Mouse (Mus musculus) liver, embryonic 13.5 days (tissue): ENCODE results near the gene Pdap1. TPM values are rescaled to one million over a fixed set of nuclear protein-coding genes. Genes with fewer than 3 reads are reported as not detected.

Source experiments
- ATAC-seq: fragments of 200-750 bp; cut with Nextera tagmentation; 2 replicates; pipeline ENCODE4 v1.8.0; 2017; ENCODE audit warnings: low read depth, mild to moderate bottlenecking, moderate number of reproducible peaks, moderate library complexity
- DNase-seq: peaks from one replicate; pipeline ENCODE4 v3.0.0; 2022
- H3K27ac ChIP-seq: fragments of 300-500 bp; sonication (generic); 2 replicates; pipeline ENCODE4 v1.5.1; 2015; ENCODE audit warnings: moderate library complexity, mild to moderate bottlenecking, inconsistent platforms
- H3K27me3 ChIP-seq: fragments of 300-500 bp; sonication (generic); 2 replicates; pipeline ENCODE4 v1.6.1; 2015; ENCODE audit warnings: mild to moderate bottlenecking, inconsistent platforms
- H3K36me3 ChIP-seq: fragments of 300-500 bp; sonication (generic); 2 replicates; pipeline ENCODE4 v1.6.1; 2015; ENCODE audit warnings: mild to moderate bottlenecking, inconsistent platforms
- H3K4me1 ChIP-seq: fragments of 300-500 bp; sonication (generic); replicated peaks from 2 replicates; pipeline ENCODE4 v1.6.1; 2015; ENCODE audit warnings: inconsistent platforms
- H3K4me2 ChIP-seq: fragments of 300-500 bp; sonication (generic); 2 replicates; pipeline ENCODE4 v1.6.1; 2015; ENCODE audit warnings: inconsistent platforms, mild to moderate bottlenecking, moderate library complexity
- H3K4me3 ChIP-seq: fragments of 300-500 bp; sonication (generic); replicated peaks from 2 replicates; pipeline ENCODE4 v1.5.1; 2015; ENCODE audit warnings: mild to moderate bottlenecking, inconsistent platforms
- H3K9ac ChIP-seq: fragments of 300-500 bp; sonication (generic); 2 replicates; pipeline ENCODE4 v1.6.1; 2015; ENCODE audit warnings: mild to moderate bottlenecking, inconsistent platforms
- H3K9me3 ChIP-seq: fragments of 300-500 bp; sonication (generic); replicated peaks from 2 replicates; pipeline ENCODE4 v1.6.1; 2016; ENCODE audit warnings: inconsistent platforms
- WGBS: fragments of 180-500 bp; shearing (Covaris S2); methylation state at CpG from one replicate; pipeline ENCODE4 v1.1.7; 2015; ENCODE audit not compliant: insufficient replicate concordance; 5-methylcytosine and 5-hydroxymethylcytosine counted together
- polyA plus RNA-seq: library from polyadenylated mRNA; unstranded; fragments of >200 nt; fragmentation: Nextera tagmentation; extraction: Ambion mirVana; gene quantifications from 2 replicates; pipeline ENCODE4 v1.2.1, GENCODE M21; 2015

Pdap1 gene
- 69.5 and 90.7 TPM in 2 replicates for polyA plus RNA-seq

GRCm38 (mm10) chr5:145139571-145140519 lies at the start of gene Pdap1, which contains the start of gene Bud31:
Gene Pdap1 (minus strand): TSS chr5:145140238.
Gene Bud31 (plus strand): TSS chr5:145140362.
- H3K4me3 ChIP-seq: peak within 1 kb of the TSS; percentile 96
- H3K9ac ChIP-seq: peak within 1 kb of the TSS; percentile 95
- peak within 1 kb of the TSS; percentile 95 for H3K27ac ChIP-seq
- ATAC-seq: peak; percentile 88
- peak within 1 kb of the TSS; percentile 93 for H3K4me2 ChIP-seq
- H3K36me3 ChIP-seq: peaks cover 59% of the 10 kb centered on the region
- peaks cover 52% of the 10 kb centered on the region for H3K4me1 ChIP-seq
- no peaks in the 10 kb centered on the region for H3K9me3 ChIP-seq
- peak; percentile 91 for DNase-seq
- no peaks in the 10 kb centered on the region for H3K27me3 ChIP-seq
- under 1% methylated on average over 84 of the region's 84 CpGs for WGBS

GRCm38 (mm10) chr5:145189416-145189815 lies 49.4 kb upstream of the Pdap1 start:
- H3K36me3 ChIP-seq: peaks cover 49% of the 10 kb centered on the region
- H3K4me2 ChIP-seq: peak overlapping the region; percentile 91
- H3K9me3 ChIP-seq: no peaks in the 10 kb centered on the region
- ATAC-seq: peak; percentile 29
- peak overlapping the region; percentile 93 for H3K4me3 ChIP-seq
- H3K27ac ChIP-seq: peak overlapping the region; percentile 86
- H3K27me3 ChIP-seq: no peaks in the 10 kb centered on the region
- H3K9ac ChIP-seq: peak overlapping the region; percentile 95
- DNase-seq: no peak
- H3K4me1 ChIP-seq: peaks cover 39% of the 10 kb centered on the region
- WGBS: 44% methylated on average over 6 of the region's 6 CpGs

- no peak for ATAC-seq
- Histone ChIP-seq H3K4me3 (no peak overlapping the region), H3K27ac (no peak overlapping the region), H3K4me2 (no peak overlapping the region), H3K36me3 (peaks cover 87% of the 10 kb centered on the region), H3K4me1 (peaks cover 28% of the 10 kb centered on the region), H3K27me3 (no peaks in the 10 kb centered on the region), H3K9ac (no peak overlapping the region), H3K9me3 (no peaks in the 10 kb centered on the region)
- DNase-seq: no peak
- 82% methylated on average over 2 of the region's 2 CpGs for WGBS
These were observed 45.2 kb upstream of the Pdap1 start for GRCm38 (mm10) chr5:145185244-145185643.

- Histone ChIP-seq H3K9me3 (no peaks in the 10 kb centered on the region), H3K4me1 (0 out of 2 replicates have a peak, but pooled peaks cover 9% of the 10 kb centered on the region), H3K4me3 (no peak overlapping the region), H3K36me3 (peaks cover 100% of the 10 kb centered on the region), H3K9ac (no peak overlapping the region), H3K4me2 (no peak overlapping the region), H3K27me3 (no peaks in the 10 kb centered on the region), H3K27ac (no peak overlapping the region)
- WGBS: 78% methylated on average over 18 of the region's 18 CpGs
- no peak for DNase-seq
- ATAC-seq: no peak
These were observed 38.5 kb upstream of the Pdap1 start for GRCm38 (mm10) chr5:145178461-145178980.

GRCm38 (mm10) chr5:145167306-145167661 lies 27.2 kb upstream of the Pdap1 start:
- Histone ChIP-seq H3K9ac (peak overlapping the region; percentile 99), H3K36me3 (peaks cover 56% of the 10 kb centered on the region), H3K4me3 (peak overlapping the region; percentile 99), H3K27me3 (no peaks in the 10 kb centered on the region), H3K27ac (peak overlapping the region; percentile 87), H3K9me3 (no peaks in the 10 kb centered on the region), H3K4me2 (peak overlapping the region; percentile 82), H3K4me1 (peaks cover 46% of the 10 kb centered on the region)
- under 1% methylated on average over 28 of the region's 28 CpGs for WGBS
- no peak for DNase-seq
- ATAC-seq: peak; percentile 12

- H3K4me2 ChIP-seq: peak within 1 kb of the TSS; percentile 82
- H3K9me3 ChIP-seq: no peaks in the 10 kb centered on the region
- peak within 1 kb of the TSS; percentile 87 for H3K27ac ChIP-seq
- DNase-seq (peak; percentile 98), ATAC-seq (peak; percentile 96)
- H3K27me3 ChIP-seq: no peaks in the 10 kb centered on the region
- H3K4me3 ChIP-seq: peak within 1 kb of the TSS; percentile 99
- WGBS: under 1% methylated on average over 51 of the region's 51 CpGs
- peaks cover 53% of the 10 kb centered on the region for H3K36me3 ChIP-seq
- H3K9ac ChIP-seq: peak within 1 kb of the TSS; percentile 99
- peaks cover 46% of the 10 kb centered on the region for H3K4me1 ChIP-seq
These were observed 26.7 kb upstream of the Pdap1 start, which contains the start of the genes Ptcd1 and Cpsf4 for GRCm38 (mm10) chr5:145166536-145167305. Gene Ptcd1 (minus strand): TSS chr5:145167108. Gene Cpsf4 (plus strand): TSS chr5:145167213.

GRCm38 (mm10) chr5:145165184-145165583 lies 25.1 kb upstream of the Pdap1 start:
- no peak for ATAC-seq
- no peaks in the 10 kb centered on the region for H3K27me3 ChIP-seq
- DNase-seq: no peak
- H3K4me1 ChIP-seq: peaks cover 40% of the 10 kb centered on the region
- peak overlapping the region; percentile 99; the same call in 1 of the 2 replicates for H3K4me3 ChIP-seq
- peak overlapping the region; percentile 82 for H3K4me2 ChIP-seq
- WGBS: 88% methylated on average over 15 of the region's 15 CpGs
- H3K9me3 ChIP-seq: no peaks in the 10 kb centered on the region
- no peak overlapping the region for H3K27ac ChIP-seq
- H3K36me3 ChIP-seq: peaks cover 53% of the 10 kb centered on the region
- peak overlapping the region; percentile 99; the same call in 1 of the 2 replicates for H3K9ac ChIP-seq

GRCm38 (mm10) chr5:145164710-145165109 lies 24.7 kb upstream of the Pdap1 start:
- peak overlapping the region; percentile 99; the same call in 1 of the 2 replicates for H3K9ac ChIP-seq
- no peak for DNase-seq
- no peak for ATAC-seq
- H3K4me2 ChIP-seq: peak overlapping the region; percentile 82; the same call in 1 of the 2 replicates
- 57% methylated on average over 3 of the region's 3 CpGs for WGBS
- no peak overlapping the region; the same call in 1 of the 2 replicates for H3K27ac ChIP-seq
- no peaks in the 10 kb centered on the region for H3K9me3 ChIP-seq
- peaks cover 55% of the 10 kb centered on the region for H3K36me3 ChIP-seq
- H3K4me1 ChIP-seq: peaks cover 37% of the 10 kb centered on the region
- H3K4me3 ChIP-seq: no peak overlapping the region
- no peaks in the 10 kb centered on the region for H3K27me3 ChIP-seq

- no peak overlapping the region for H3K27ac ChIP-seq
- H3K27me3 ChIP-seq: no peaks in the 10 kb centered on the region
- no peak for DNase-seq
- H3K9me3 ChIP-seq: no peaks in the 10 kb centered on the region
- peaks cover 78% of the 10 kb centered on the region for H3K36me3 ChIP-seq
- H3K4me1 ChIP-seq: peaks cover 18% of the 10 kb centered on the region
- no peak overlapping the region for H3K4me2 ChIP-seq
- no peak for ATAC-seq
- H3K9ac ChIP-seq: no peak overlapping the region
- 89% methylated on average over 14 of the region's 14 CpGs for WGBS
- no peak overlapping the region for H3K4me3 ChIP-seq
These were observed 21.3 kb upstream of the Pdap1 start for GRCm38 (mm10) chr5:145161361-145161760.

GRCm38 (mm10) chr5:145152690-145153089 lies 12.7 kb upstream of the Pdap1 start:
- H3K27ac ChIP-seq: peak overlapping the region; percentile 75
- DNase-seq: peak; percentile 40
- peaks cover 46% of the 10 kb centered on the region for H3K4me1 ChIP-seq
- peak overlapping the region; percentile 24; the same call in 1 of the 2 replicates for H3K4me2 ChIP-seq
- H3K27me3 ChIP-seq: no peaks in the 10 kb centered on the region
- no peak overlapping the region for H3K4me3 ChIP-seq
- 46% methylated on average over 5 of the region's 5 CpGs for WGBS
- H3K36me3 ChIP-seq: peaks cover 90% of the 10 kb centered on the region
- peak overlapping the region; percentile 17; the same call in 1 of the 2 replicates for H3K9ac ChIP-seq
- ATAC-seq: peak; percentile 60
- H3K9me3 ChIP-seq: no peaks in the 10 kb centered on the region
